Mouse (Mus musculus): Measurements from ENCODE around the gene Ifna6.
A peak's percentile ranks its signal among the peaks of the same experiment; 100 is the strongest.
"Not testable (repeated sequence)": the region's sequence is repeated elsewhere in the genome, so short reads cannot be mapped to it uniquely, and the experiment has no call there.

The Ifna6 gene

DNA sequence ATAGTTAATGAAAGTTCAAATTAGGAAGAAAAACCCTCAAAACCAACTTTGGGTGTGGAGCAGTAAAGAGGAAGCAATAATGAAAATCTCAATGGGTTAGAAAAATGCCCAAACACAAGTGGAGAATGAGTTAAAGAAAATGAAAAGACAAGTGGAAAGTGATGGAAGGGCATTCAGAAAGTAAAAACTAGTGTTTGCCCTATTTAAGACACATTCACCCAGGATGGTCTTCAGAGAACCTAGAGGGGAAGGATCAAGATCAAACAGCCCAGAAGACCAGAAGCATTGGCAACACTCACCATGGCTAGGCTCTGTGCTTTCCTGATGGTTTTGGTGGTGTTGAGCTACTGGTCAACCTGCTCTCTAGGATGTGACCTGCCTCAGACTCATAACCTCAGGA, at the start of gene Ifna6:
TSS of gene Ifna6 (plus strand) at position 301 of the 400 bp plus-strand sequence.
- not testable (repeated sequence) for DNase-seq

DNA sequence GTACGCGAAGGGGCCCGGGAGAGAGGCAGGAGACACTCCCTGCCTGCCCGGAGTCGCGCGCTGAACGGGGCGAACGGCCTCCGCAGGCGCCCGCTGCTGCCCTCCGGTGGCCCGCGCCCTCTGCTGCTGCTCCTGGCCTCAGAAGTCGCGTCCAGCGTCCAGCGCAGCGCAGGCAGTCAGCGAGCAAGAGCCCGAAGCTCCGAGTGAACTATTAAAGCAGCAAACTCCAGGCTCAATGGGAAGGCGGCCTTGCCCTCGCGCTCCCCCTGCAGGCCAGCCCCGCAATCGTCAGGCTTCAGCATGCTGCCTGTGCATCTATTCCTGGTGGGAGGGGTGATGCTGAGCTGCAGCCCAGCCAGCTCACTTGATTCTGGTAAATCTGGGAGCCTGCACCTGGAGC, 47.7 kb upstream of the Ifna6 start, which contains the start of gene Gm13272:
TSS of gene Gm13272 (plus strand) at position 301 of the 400 bp plus-strand sequence.
- not testable (repeated sequence) for DNase-seq

GRCm38 (mm10) chr4:88780320-88780719, 46.9 kb upstream of the Ifna6 start:
- DNase-seq, result not testable (repeated sequence)

DNA sequence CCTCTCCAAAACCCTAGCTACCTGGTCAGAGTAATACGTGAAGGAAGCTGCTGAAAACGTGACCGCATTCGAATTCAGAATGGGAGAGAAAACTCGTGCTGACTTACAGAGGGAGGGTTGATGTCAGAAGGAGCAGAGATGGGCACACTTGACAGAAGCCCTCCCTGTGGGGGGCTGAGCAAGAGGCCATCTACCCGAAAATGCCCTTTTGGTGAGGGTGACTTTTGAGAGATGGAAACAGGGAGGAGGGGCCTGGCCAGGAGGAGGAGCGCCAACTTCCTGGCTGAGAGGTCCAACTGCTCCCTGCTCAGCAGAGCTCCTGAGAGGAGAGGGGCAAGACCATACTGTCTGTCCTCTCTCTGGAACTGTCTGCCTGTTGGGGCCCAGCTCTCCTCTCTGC, 45.4 kb upstream of the Ifna6 start, which contains the start of gene Ifnz:
TSS of gene Ifnz (plus strand) at position 301 of the 400 bp plus-strand sequence.
- DNase-seq, result not testable (repeated sequence)

DNA sequence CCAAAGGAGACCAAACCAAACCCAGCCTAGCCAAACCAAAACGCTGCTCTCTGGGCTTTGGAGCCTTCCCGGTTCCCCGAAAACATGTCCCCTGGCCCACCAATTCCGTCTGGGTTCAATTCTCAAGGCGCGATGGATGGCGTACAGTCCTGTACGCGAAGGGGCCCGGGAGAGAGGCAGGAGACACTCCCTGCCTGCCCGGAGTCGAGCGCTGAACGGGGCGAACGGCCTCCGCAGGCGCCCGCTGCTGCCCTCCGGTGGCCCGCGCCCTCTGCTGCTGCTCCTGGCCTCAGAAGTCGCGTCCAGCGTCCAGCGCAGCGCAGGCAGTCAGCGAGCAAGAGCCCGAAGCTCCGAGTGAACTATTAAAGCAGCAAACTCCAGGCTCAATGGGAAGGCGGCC, 44.9 kb upstream of the Ifna6 start:
- DNase-seq, result not testable (repeated sequence)

GRCm38 (mm10) chr4:88785409-88785808, 41.8 kb upstream of the Ifna6 start, which contains the start of gene Gm13276:
Gene Gm13276 (plus strand): TSS chr4:88785709.
- DNase-seq, result not testable (repeated sequence)

DNA sequence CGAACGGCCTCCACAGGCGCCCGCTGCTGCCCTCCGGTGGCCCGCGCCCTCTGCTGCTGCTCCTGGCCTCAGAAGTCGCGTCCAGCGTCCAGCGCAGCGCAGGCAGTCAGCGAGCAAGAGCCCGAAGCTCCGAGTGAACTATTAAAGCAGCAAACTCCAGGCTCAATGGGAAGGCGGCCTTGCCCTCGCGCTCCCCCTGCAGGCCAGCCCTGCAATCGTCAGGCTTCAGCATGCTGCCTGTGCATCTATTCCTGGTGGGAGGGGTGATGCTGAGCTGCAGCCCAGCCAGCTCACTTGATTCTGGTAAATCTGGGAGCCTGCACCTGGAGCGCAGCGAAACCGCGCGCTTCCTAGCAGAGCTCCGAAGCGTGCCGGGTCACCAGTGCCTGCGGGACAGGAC, 38.8 kb upstream of the Ifna6 start, which contains the start of gene Gm13277:
TSS of gene Gm13277 (plus strand) at position 231 of the 400 bp plus-strand sequence.
- peak; percentile 56 for DNase-seq

DNA sequence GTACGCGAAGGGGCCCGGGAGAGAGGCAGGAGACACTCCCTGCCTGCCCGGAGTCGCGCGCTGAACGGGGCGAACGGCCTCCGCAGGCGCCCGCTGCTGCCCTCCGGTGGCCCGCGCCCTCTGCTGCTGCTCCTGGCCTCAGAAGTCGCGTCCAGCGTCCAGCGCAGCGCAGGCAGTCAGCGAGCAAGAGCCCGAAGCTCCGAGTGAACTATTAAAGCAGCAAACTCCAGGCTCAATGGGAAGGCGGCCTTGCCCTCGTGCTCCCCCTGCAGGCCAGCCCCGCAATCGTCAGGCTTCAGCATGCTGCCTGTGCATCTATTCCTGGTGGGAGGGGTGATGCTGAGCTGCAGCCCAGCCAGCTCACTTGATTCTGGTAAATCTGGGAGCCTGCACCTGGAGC, 36.0 kb upstream of the Ifna6 start, which contains the start of gene Gm13278:
TSS of gene Gm13278 (plus strand) at position 301 of the 400 bp plus-strand sequence.
- not testable (repeated sequence) for DNase-seq

DNA sequence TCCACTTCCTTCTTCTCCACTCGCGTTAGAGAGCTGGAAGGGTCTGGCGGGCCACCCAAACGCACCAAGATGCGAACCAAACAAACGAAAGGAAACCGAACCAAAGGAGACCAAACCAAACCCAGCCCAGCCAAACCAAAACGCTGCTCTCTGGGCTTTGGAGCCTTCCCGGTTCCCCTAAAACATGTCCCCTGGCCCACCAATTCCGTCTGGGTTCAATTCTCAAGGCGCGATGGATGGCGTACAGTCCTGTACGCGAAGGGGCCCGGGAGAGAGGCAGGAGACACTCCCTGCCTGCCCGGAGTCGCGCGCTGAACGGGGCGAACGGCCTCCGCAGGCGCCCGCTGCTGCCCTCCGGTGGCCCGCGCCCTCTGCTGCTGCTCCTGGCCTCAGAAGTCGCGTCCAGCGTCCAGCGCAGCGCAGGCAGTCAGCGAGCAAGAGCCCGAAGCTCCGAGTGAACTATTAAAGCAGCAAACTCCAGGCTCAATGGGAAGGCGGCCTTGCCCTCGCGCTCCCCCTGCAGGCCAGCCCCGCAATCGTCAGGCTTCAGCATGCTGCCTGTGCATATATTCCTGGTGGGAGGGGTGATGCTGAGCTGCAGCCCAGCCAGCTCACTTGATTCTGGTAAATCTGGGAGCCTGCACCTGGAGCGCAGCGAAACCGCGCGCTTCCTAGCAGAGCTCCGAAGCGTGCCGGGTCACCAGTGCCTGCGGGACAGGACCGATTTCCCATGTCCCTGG, 33.1 kb upstream of the Ifna6 start, which contains the start of gene Gm13275:
TSS of gene Gm13275 (plus strand) at position 552 of the 740 bp plus-strand sequence.
- DNase-seq, result peak; percentile 61

DNA sequence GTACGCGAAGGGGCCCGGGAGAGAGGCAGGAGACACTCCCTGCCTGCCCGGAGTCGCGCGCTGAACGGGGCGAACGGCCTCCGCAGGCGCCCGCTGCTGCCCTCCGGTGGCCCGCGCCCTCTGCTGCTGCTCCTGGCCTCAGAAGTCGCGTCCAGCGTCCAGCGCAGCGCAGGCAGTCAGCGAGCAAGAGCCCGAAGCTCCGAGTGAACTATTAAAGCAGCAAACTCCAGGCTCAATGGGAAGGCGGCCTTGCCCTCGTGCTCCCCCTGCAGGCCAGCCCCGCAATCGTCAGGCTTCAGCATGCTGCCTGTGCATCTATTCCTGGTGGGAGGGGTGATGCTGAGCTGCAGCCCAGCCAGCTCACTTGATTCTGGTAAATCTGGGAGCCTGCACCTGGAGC, 30.1 kb upstream of the Ifna6 start, which contains the start of gene Gm13279:
TSS of gene Gm13279 (plus strand) at position 301 of the 400 bp plus-strand sequence.
- DNase-seq, result not testable (repeated sequence)

- DNase-seq, result not testable (repeated sequence)
Measured at GRCm38 (mm10) chr4:88799365-88799764, 27.9 kb upstream of the Ifna6 start, which contains the start of gene Gm13285. Gene Gm13285 (plus strand): TSS chr4:88799665.

DNA sequence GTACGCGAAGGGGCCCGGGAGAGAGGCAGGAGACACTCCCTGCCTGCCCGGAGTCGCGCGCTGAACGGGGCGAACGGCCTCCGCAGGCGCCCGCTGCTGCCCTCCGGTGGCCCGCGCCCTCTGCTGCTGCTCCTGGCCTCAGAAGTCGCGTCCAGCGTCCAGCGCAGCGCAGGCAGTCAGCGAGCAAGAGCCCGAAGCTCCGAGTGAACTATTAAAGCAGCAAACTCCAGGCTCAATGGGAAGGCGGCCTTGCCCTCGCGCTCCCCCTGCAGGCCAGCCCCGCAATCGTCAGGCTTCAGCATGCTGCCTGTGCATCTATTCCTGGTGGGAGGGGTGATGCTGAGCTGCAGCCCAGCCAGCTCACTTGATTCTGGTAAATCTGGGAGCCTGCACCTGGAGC, 24.3 kb upstream of the Ifna6 start, which contains the start of gene Gm13287:
TSS of gene Gm13287 (plus strand) at position 301 of the 400 bp plus-strand sequence.
- DNase-seq, result not testable (repeated sequence)

- DNase-seq, result not testable (repeated sequence)
Measured at GRCm38 (mm10) chr4:88805231-88805630, 22.0 kb upstream of the Ifna6 start, which contains the start of gene Gm13288. Gene Gm13288 (plus strand): TSS chr4:88805531.

DNA sequence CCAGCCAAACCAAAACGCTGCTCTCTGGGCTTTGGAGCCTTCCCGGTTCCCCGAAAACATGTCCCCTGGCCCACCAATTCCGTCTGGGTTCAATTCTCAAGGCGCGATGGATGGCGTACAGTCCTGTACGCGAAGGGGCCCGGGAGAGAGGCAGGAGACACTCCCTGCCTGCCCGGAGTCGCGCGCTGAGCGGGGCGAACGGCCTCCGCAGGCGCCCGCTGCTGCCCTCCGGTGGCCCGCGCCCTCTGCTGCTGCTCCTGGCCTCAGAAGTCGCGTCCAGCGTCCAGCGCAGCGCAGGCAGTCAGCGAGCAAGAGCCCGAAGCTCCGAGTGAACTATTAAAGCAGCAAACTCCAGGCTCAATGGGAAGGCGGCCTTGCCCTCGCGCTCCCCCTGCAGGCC, 21.5 kb upstream of the Ifna6 start:
- not testable (repeated sequence) for DNase-seq

GRCm38 (mm10) chr4:88815928-88816327, 11.3 kb upstream of the Ifna6 start, which contains the start of gene Ifna7:
Gene Ifna7 (plus strand): TSS chr4:88816228.
- no peak for DNase-seq

- no peak for DNase-seq
Measured at GRCm38 (mm10) chr4:88819659-88820058, 7.6 kb upstream of the Ifna6 start, which contains the start of gene Ifna11. Gene Ifna11 (plus strand): TSS chr4:88819959.

DNA sequence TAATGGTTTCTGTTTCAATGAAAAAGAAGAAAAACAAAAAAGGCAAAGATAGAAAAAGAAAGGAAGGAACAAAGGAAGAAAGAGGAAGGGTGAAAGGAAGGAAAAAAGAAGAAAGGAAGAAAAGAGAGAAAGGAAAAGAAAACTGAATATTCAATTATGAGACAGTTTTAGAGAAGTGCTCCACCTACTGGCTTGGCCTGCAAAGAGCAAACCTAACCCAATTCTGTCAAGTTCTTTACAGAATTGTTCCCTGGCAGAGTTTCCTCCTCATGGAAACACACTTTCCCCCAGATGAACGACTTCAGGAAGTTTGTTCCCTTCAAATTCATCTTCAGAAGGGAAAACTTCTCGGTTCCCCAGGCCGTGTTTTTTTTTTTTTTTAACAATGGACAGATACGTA, 4.2 kb upstream of the Ifna6 start:
- no peak for DNase-seq

GRCm38 (mm10) chr4:88830523-88830922, 3.3 kb downstream of the Ifna6 start:
- DNase-seq, result peak; percentile 19

DNA sequence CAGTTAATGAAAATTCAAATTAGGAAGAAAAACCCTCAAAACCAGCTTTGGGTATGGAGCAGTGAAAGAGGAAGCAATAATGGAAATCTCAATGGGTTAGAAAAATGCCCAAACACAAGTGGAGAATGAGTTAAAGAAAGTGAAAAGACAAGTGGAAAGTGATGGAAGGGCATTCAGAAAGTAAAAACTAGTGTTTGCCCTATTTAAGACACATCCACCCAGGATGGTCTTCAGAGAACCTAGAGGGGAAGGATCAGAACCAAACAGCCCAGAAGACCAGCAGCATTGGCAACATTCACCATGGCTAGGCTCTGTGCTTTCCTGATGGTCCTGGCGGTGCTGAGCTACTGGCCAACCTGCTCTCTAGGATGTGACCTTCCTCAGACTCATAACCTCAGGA, 8.0 kb downstream of the Ifna6 start, which contains the start of gene Ifna5:
TSS of gene Ifna5 (plus strand) at position 301 of the 400 bp plus-strand sequence.
- not testable (repeated sequence) for DNase-seq

GRCm38 (mm10) chr4:88838828-88839227, 11.6 kb downstream of the Ifna6 start:
- DNase-seq, result no peak

DNA sequence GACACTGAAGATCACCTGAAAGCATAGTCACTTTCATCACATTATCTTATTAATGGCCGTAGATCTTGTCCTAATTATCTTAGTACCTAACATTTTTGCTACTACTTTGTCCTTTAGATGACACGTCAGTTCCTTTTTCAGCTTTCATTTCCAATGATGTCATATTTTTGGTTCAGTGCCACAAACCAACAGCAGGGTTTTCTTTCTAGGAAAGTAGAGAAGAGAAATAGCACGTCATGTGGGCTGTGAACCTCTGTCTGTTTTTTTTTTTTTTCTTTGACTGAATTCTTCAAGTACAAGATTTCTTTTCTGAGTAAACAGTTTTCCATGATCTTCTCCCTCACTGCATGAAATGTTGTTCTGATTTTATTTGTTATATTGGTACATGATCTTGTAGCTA, 12.8 kb downstream of the Ifna6 start:
- no peak for DNase-seq

- DNase-seq, result no peak
Measured at GRCm38 (mm10) chr4:88841438-88841911, 14.3 kb downstream of the Ifna6 start, which contains the start of gene Ifna4. Gene Ifna4 (plus strand): TSS chr4:88841861.

DNA sequence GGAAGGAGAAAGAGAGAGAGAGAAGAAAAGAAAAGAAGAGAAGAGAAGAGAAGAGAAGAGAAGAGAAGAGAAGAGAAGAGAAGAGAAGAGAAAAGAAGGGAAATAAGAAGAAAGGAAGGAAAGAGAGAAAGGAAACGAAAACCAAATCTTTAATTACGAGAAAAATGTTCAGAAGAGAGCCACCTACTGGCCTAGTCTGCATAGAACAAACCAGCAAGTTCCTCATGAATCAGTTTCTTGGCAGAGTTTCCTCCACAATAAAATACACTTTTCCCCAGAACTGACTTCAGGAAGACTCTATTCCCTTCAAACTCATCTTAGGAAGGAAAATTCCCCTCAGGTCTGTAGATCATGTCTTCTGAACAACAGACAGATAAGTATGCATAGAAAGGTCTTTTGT, 18.1 kb downstream of the Ifna6 start:
- DNase-seq, result no peak
